Mouse (Mus musculus) forebrain, embryonic 11.5 days (tissue): ENCODE data around the gene Psme2. TPM values are rescaled to one million over a fixed set of nuclear protein-coding genes. Genes with fewer than 3 reads are reported as not detected.

ENCODE experiments used
- ATAC-seq: fragments of 200-750 bp; cut with Nextera tagmentation; replicated peaks from 2 replicates; pipeline ENCODE4 v1.8.0; 2017; ENCODE audit warnings: moderate TSS enrichment; ENCODE audit not compliant: low FRiP score
- DNase-seq: peaks from one replicate; pipeline ENCODE4 v3.0.0-alpha.2; 2017; ENCODE audit warnings: low spot score
- H3K27ac ChIP-seq: fragments of 300-500 bp; sonication (generic); 2 replicates; pipeline ENCODE4 v1.5.1; 2014; ENCODE audit warnings: low read depth, low read length
- H3K27me3 ChIP-seq: fragments of 300-500 bp; sonication (generic); 2 replicates; pipeline ENCODE4 v1.6.1; 2014; ENCODE audit warnings: mild to moderate bottlenecking, low read length, mixed read lengths; ENCODE audit not compliant: control insufficient read depth, insufficient read depth
- H3K36me3 ChIP-seq: fragments of 300-500 bp; sonication (generic); 2 replicates; pipeline ENCODE4 v1.6.1; 2014; ENCODE audit warnings: mild to moderate bottlenecking, low read length, moderate library complexity, mixed read lengths; ENCODE audit not compliant: control insufficient read depth, insufficient read depth
- H3K4me1 ChIP-seq: fragments of 300-500 bp; sonication (generic); replicated peaks from 2 replicates; pipeline ENCODE4 v1.6.1; 2014; ENCODE audit warnings: low read length, mixed read lengths; ENCODE audit not compliant: control insufficient read depth, insufficient read depth
- H3K4me2 ChIP-seq: fragments of 300-500 bp; sonication (generic); 2 replicates; pipeline ENCODE4 v1.6.1; 2014; ENCODE audit warnings: low read depth, mild to moderate bottlenecking, low read length, moderate library complexity, mixed read lengths; ENCODE audit not compliant: severe bottlenecking
- H3K4me3 ChIP-seq: fragments of 300-500 bp; sonication (generic); 2 replicates; pipeline ENCODE4 v1.5.1; 2014; ENCODE audit warnings: low read depth, low read length
- H3K9ac ChIP-seq: fragments of 300-500 bp; sonication (generic); 2 replicates; pipeline ENCODE4 v1.6.1; 2014; ENCODE audit warnings: low read length
- H3K9me3 ChIP-seq: fragments of 300-500 bp; sonication (generic); 2 replicates; pipeline ENCODE4 v1.6.1; 2016; ENCODE audit warnings: low read length, mixed read lengths; ENCODE audit not compliant: control insufficient read depth
- WGBS: fragments of 180-500 bp; shearing (Covaris S2); extraction: QIAGEN DNeasy Blood & Tissue Kit; methylation state at CpG from one replicate; pipeline ENCODE4 v1.1.7; 2014; 5-methylcytosine and 5-hydroxymethylcytosine counted together
- polyA plus RNA-seq: library from polyadenylated mRNA; unstranded; fragments of >200 nt; fragmentation: Nextera tagmentation; extraction: Ambion mirVana; gene quantifications from 2 replicates; pipeline ENCODE4 v1.2.1, GENCODE M21; 2014

Gene Psme2
- 178 and 187 TPM in 2 replicates for polyA plus RNA-seq

- Histone ChIP-seq H3K9ac (peak within 1 kb of the TSS; percentile 82), H3K4me3 (peak within 1 kb of the TSS; percentile 88), H3K4me2 (peak within 1 kb of the TSS; percentile 97), H3K9me3 (no peaks in the 10 kb centered on the region), H3K27ac (peak within 1 kb of the TSS; percentile 81), H3K36me3 (peaks cover 1% of the 10 kb centered on the region), H3K4me1 (peaks cover 14% of the 10 kb centered on the region; the same call in 1 of the 2 replicates), H3K27me3 (no peaks in the 10 kb centered on the region)
- DNase-seq, result peak; percentile 95
- under 1% methylated on average over 22 of the region's 22 CpGs for WGBS
- ATAC-seq, result peak; percentile 96
Measured at GRCm38 (mm10) chr14:55590748-55591330, at the start of gene Psme2. Gene Psme2 (minus strand): TSS chr14:55591113.

DNA sequence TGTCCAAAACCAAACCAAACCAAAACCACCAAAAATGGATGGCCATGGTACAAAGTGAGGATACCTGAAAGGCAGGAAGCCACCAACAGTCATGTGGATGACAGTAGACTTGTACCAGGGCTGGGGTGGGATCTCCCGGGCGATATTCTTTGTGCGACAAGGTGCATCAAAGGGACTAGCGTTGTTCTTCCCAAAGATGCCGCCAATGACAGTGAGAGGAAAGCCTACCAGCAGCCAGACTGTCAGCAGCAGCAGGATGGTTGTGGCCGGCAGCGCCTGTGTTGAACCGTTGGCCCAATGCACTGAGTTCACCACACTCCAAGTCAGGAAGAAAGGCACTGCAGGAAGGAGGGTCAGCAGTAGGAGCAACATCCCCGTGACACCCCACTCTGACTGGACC, 46.9 kb upstream of the Psme2 start, which contains the start of gene Gm49378:
Gene Gm49378, minus strand, starts transcription at position 101 of the 400 bp plus-strand sequence.
- Histone ChIP-seq H3K4me1 (peaks cover 9% of the 10 kb centered on the region), H3K9me3 (no peaks in the 10 kb centered on the region), H3K27me3 (no peaks in the 10 kb centered on the region), H3K36me3 (peaks cover 17% of the 10 kb centered on the region), H3K4me3 (no peak within 1 kb of the TSS), H3K9ac (no peak within 1 kb of the TSS), H3K4me2 (no peak within 1 kb of the TSS), H3K27ac (no peak within 1 kb of the TSS)
- DNase-seq (no peak), ATAC-seq (no peak)
- 94% methylated on average over 9 of the region's 9 CpGs for WGBS

DNA sequence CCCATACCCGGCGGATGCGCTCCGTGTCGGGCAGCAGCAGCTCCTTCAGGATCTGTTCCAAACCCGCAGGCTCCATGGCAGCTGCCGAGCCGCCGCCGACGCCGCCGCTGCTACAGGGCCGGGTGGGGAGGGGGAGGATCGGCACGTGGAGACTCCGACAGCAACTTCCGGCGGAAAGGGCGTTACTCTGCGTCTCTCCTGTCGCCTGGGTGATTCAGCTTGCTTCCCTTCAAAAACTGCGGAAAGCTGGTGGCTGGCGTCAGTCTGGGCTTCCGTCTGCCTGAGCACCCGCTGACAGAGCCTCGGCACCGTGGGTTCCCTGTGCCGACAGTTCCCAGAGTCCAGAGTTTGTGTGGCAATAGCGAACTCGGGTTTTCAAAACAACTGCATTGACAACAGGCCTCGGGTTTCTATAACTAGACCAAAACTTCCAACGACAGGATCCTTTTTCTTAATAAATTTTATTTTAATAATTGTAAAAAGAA, 44.7 kb upstream of the Psme2 start, which contains the start of gene Ipo4:
Gene Ipo4, minus strand, starts transcription at position 435 of the 485 bp plus-strand sequence.
- Histone ChIP-seq H3K4me1 (peaks cover 3% of the 10 kb centered on the region; the same call in 1 of the 2 replicates), H3K36me3 (peaks cover 15% of the 10 kb centered on the region)

DNA sequence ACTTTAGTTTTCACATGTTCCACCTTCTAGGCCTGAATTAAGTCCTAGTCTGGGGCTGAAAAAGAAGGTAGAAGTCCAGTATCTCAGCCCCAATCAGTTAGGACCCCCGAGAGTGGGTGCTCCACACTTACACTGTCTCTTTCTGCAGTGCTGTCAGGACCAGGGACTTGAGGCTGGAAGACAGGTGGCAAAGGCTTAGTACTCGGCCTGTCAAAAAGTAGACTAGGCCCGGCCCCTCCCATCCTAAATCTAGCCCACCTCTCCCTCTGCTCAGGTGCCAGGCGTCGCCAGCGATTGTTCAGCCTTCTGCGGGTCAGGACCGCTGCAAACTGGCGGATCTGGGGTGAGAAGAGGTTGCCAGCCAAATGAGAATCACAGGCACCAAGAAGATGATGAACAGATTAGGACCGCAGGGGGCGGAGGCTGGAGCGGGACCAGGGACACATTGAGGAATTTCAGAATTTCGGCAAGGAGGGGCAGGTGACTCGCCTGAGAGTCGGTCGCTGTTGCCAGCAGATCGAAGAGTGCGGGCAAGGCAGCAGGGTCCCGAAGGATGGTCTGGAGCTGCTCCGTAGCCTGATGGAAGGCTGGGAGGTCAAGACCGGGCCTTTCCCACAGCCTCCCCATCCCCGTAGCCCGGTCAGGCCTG, 44.1 kb upstream of the Psme2 start:
- DNase-seq, result no peak
- Histone ChIP-seq H3K4me1 (peaks cover 3% of the 10 kb centered on the region; the same call in 1 of the 2 replicates), H3K9me3 (no peaks in the 10 kb centered on the region), H3K27ac (peak overlapping the region; percentile 53), H3K27me3 (no peaks in the 10 kb centered on the region), H3K9ac (peak overlapping the region; percentile 77), H3K4me2 (peak overlapping the region; percentile 93), H3K36me3 (peaks cover 10% of the 10 kb centered on the region), H3K4me3 (peak overlapping the region; percentile 64)
- no peak; the same call in 1 of the 2 replicates for ATAC-seq
- WGBS, result 3% methylated on average over 23 of the region's 23 CpGs

More for the DNA sequence above, 44.7 kb upstream of the Psme2 start, which contains the start of gene Ipo4:
- H3K9me3 ChIP-seq, result no peaks in the 10 kb centered on the region
- H3K4me3 ChIP-seq, result peak within 1 kb of the TSS; percentile 64
- H3K27me3 ChIP-seq, result no peaks in the 10 kb centered on the region
- H3K9ac ChIP-seq, result peak within 1 kb of the TSS; percentile 77
- peak within 1 kb of the TSS; percentile 93 for H3K4me2 ChIP-seq
- H3K27ac ChIP-seq, result peak within 1 kb of the TSS; percentile 53
- DNase-seq, result peak; percentile 92
- ATAC-seq, result peak; percentile 86
- 3% methylated on average over 33 of the region's 33 CpGs for WGBS

GRCm38 (mm10) chr14:55629312-55629711, 38.4 kb upstream of the Psme2 start:
- 61% methylated on average over 5 of the region's 5 CpGs for WGBS
- H3K27ac ChIP-seq, result no peak overlapping the region
- no peaks in the 10 kb centered on the region for H3K27me3 ChIP-seq
- DNase-seq (peak; percentile 69), ATAC-seq (no peak)
- no peak overlapping the region for H3K4me3 ChIP-seq
- H3K9me3 ChIP-seq, result no peaks in the 10 kb centered on the region
- H3K4me1 ChIP-seq, result no peaks in the 10 kb centered on the region
- H3K4me2 ChIP-seq, result no peak overlapping the region
- H3K9ac ChIP-seq, result no peak overlapping the region
- peaks cover 22% of the 10 kb centered on the region; the same call in 1 of the 2 replicates for H3K36me3 ChIP-seq

- 94% methylated on average over 27 of the region's 27 CpGs for whole genome bisulfite sequencing
- ATAC-seq, result no peak
- H3K4me3 ChIP-seq, result no peak overlapping the region
- H3K9me3 ChIP-seq, result no peaks in the 10 kb centered on the region
- no peak overlapping the region for H3K27ac ChIP-seq
- DNase-seq, result no peak
- no peaks in the 10 kb centered on the region for H3K27me3 ChIP-seq
- peaks cover 22% of the 10 kb centered on the region; the same call in 1 of the 2 replicates for H3K36me3 ChIP-seq
- no peaks in the 10 kb centered on the region for H3K4me1 ChIP-seq
- no peak overlapping the region for H3K4me2 ChIP-seq
- H3K9ac ChIP-seq, result no peak overlapping the region
Measured at GRCm38 (mm10) chr14:55628077-55628827, 37.3 kb upstream of the Psme2 start.

DNA sequence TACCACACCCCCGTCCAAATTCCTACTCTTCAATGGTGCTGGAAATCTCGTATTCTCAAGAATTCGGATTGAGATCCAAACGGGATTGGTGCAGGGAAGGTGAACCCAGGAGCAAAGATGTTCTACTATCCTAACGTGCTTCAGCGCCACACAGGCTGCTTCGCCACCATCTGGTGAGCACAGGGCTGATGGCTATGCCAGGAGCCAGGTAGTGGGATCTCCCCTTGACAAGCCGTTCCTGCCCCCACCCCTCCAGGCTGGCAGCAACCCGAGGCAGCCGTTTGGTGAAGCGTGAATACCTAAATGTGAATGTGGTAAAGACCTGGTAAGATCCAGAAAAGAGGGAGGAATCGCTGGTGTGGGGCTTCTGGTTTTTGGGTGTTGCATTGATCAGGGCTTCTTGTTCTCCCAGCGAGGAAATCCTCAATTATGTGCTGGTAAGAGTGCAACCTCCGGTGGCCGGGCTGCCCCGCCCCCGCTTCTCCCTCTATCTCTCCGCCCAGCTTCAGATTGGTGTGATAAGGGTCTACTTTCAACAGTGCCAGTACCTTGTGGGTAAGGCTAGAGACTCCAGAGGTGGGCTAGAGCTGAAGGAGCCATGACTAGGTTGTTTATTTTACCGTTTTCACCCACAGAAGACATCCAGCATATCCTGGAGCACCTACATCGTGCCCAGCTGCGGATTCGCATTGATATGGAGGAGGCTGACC, 27.7 kb upstream of the Psme2 start:
- ATAC-seq (no peak), DNase-seq (no peak)

More for the DNA sequence above, 27.7 kb upstream of the Psme2 start:
- Histone ChIP-seq H3K27me3 (no peaks in the 10 kb centered on the region), H3K9me3 (no peaks in the 10 kb centered on the region), H3K27ac (no peak overlapping the region), H3K9ac (peak overlapping the region; percentile 8; the same call in 1 of the 2 replicates), H3K4me3 (peak overlapping the region; percentile 12), H3K36me3 (no peaks in the 10 kb centered on the region), H3K4me2 (peak overlapping the region; percentile 31; the same call in 1 of the 2 replicates), H3K4me1 (peaks cover 3% of the 10 kb centered on the region; the same call in 1 of the 2 replicates)
- 54% methylated on average over 22 of the region's 22 CpGs for WGBS
